Mouse (Mus musculus) kidney, postnatal 14 days (tissue): Measurements from ENCODE around the gene Thsd7b.

Experiments
- DNase-seq: peaks from one replicate; pipeline ENCODE4 v3.0.0; 2022; ENCODE audit warnings: mixed read lengths

Gene Thsd7b

DNA sequence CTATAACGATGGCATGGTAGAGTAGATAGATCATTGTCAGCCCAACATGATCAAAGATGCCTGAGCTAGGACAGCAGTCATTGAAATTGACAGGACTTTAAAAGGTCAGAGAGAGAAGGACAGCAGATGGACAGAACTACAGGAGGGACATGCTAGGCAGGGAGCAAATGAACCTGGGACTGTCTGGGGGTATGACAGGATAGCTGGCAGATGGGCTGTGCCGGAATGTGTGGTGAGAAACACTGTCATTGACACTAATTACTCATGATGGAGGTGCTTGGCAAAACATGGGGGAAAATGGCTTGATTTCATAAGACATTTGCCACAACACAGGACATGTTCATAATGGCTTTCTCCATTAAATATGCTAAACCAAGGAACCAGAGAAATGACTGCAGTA, 253.9 kb downstream of the Thsd7b start:
- DNase-seq = no peak

DNA sequence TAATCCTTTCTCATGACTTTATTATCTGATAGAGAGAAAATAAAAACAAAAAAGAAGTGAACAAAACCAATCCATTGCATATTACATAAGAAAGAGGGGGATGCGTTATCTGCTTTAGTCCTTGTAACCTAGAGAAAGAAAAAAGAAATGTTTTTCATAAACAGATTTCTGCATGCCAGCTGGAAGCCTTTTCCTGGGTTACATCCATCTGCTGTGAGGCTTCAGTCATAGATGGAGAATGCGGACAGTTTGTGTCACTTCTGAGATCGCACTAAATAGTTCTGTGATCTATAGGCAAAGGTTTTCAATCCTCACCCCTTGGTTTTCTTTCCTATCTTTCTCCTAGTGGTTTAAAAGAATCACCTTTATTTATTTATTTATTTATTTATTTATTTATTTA, 259.1 kb downstream of the Thsd7b start:
- DNase-seq = no peak

DNA sequence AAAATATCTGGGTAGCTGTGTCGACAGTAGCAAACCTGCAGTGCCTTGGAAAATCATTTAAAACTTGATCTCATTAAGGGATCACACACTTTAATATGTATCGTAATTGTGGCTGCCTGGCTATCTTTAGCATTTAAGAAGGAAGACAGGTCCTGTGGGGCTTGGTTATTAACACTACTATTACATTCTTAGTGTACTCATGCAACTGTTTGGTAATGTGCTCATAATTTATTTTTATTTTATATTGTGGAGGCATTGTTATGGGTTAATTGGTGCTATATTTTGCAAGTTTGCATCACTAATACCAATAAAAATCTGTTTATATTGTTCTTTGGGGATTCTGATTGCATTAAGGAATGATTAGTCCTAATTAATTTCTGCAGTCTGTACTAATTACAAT, 265.4 kb downstream of the Thsd7b start:
- DNase-seq = no peak

DNA sequence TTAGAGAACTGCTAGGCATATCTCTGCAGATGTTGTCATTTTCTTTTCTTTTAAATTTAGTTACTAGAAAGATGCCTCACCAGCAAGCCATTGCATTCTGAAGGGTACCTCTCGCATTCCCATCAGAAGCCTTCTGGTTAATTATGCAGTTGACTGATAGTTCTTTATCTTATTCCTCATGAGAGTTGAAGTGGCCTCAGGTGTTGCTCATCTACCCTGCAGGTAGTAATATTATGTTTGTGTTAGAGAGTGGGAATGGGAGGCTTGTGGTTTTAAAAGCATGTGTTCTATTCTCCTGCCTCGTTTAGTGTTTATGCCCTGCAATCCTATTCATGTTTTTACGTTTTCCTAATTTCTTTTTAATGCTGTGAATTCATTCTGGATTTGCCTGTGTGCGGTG, 265.9 kb downstream of the Thsd7b start:
- DNase-seq = no peak

DNA sequence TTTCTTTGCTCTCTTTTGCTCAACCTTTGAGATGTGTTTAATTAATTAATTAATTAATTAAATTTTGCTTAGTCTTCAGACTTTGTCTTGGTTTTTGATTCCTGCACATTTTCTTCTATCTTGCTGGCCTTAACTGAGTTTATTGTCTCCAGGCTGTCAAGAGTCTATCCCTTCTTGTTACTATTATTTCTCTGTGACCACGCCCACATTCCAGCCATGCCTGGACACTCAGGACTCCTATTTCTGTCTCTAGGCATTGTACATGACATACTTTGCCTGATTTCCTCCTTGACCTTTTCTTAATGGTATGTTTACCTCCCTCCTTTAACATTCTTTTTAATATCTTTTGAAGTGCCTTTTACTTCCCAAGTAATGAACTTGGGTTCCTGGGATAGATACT, 267.6 kb downstream of the Thsd7b start:
- DNase-seq = no peak

DNA sequence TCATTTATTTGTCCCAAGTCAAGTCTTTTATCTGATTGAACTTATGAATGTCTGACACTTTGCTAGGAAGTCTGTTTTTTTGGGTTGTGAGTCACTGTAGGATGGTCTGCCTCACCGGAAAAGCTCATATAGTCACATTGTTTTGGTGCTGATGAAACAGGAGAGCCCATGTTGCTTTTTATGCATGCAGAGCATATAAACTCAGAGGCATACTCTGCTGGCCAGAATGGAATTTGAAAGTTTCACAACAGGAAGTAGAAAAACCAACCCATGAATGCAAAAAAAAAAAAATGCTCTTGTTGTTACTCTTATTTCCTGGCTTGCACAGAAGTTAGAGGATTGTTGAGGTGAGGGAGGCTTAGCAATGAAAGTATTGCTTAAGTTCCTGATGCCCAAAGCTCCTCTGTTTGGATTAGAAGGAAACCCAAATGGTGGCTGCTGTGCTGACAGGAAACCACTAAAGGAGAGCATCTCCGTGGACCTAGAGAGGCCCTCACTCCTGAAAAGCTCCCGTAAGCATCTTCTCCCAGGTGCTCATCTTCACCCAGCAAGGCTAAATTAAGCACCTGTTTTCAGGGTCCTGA, 269.6 kb downstream of the Thsd7b start:
- DNase-seq = no peak

DNA sequence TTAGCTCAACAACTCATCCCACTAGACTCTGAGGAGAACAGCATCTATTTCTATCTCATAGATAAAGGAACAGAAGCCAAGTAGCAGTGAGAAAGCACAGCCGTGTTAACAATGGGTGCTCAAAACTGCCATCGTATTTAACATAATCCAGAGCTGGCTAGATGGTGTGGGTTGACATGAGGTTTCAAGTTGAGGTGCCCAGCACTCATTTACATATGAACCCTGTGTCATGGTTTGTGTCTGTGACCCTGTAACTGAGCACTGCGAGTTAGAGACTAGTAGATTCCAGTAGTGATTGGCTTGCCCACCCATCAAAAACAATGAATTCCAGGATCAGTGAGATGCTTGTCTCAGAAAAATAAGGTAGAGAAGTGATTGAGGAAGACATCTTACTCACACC, 270.1 kb downstream of the Thsd7b start:
- DNase-seq = no peak

DNA sequence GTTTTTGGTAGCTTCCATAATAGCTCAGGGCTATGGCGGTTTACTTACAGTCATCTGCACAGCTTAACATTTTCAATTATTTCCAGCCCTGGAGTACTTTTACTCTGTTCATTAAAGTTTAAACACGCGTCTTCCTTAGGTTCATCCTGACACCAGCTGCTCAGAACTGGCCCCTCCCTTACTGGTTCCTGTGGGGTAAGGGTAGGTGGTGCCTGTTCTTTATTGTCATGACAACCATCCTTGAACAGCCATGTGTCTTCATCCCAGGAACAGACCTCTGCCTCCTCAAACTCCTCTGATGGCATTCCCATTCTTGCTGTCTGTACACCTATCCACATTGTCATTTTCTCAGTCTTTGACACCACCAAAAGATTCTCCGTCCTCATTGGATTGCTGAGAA, 285.0 kb downstream of the Thsd7b start:
- DNase-seq = no peak

DNA sequence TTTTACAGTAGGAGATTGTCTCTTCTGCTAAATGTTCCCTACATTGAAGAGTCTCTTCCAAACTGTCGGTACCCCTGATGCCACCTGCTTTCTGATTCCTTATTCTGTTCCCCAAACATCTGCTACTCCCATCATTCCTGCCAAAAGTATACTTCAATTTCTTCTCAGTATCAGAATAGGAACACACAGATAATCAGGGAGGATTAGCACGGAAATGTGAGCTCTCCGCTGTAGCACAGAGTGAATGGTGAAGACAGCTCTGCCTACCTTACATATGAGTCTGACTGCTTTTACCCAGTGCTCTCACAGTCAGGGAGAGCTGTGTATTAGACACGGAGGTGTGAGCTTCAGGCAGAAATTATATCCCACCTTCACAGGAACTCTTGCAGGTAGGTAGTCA, 286.0 kb downstream of the Thsd7b start:
- DNase-seq = no peak

DNA sequence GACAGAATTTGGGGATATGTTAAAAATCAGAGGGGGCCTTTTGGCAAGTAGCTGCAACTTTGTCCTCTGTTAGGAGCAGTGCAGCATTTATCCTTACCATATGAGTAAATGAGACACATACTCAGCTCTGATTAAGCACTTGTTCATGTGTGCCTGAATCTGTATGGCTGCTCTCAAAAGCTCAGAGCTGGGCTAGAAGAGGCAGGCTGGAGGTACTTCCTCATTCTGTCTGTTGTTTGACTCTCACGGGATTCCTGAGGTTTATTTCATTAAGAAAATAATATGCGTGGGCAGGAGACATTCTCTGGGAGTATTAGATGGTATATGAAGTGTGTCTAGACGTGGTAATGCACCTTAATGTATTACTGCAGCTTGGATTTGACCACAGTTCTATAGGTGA, 286.7 kb downstream of the Thsd7b start:
- DNase-seq = no peak

DNA sequence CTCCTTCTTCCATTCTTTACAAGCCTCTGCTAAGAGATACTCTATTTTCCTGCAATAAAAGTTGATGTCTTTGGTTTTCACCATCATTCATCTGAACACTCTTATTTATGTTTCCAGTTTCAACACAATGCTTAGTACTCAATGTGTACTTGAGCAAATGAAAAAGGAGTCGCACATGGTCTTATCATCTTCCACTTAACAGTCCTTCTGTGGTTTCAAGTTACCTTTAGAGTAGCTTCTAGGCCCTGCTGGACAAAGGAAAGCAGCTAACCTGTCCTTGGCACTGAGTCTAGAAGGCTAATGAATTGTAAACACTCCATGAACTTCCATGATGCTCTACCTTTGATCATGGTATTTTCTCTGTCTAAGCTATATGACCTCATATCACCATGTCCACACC, 289.6 kb downstream of the Thsd7b start:
- DNase-seq = no peak

DNA sequence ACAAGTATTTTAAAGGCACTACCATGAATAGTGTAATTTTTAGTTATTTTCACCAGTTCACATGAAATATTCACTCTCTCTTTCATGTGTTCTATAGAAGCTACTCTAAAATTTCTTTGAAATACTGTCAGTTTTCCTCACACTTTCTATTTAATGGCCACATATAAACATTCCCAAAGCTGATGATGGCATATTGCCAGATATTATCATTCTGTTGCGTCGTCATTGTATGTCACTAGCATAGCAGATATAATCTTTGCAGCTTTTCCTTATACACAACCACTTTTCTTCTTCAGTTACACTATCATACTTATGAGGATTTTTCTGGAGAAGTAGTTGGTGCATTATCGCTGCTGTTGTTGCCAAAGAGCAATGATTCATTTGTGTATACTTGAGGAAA, 297.4 kb downstream of the Thsd7b start:
- DNase-seq = no peak

DNA sequence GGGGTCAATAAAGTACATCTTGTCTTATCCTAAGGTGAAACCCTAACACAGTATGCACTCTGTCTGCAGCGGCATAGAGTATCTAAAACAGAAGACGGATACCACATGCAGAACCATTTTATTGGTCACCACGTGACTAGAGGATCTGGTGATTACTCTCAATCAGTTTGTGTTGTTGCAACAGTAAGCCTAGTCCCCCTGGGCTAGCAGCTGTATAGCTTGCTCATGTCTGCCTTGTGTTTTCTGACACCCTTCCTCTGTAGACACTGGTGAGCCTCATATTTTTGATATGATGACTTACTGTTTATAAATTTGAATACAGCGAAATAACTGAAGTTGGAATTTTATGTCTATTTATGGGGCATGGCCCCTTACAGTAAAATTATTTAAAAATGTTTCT, 306.9 kb downstream of the Thsd7b start:
- DNase-seq = no peak

DNA sequence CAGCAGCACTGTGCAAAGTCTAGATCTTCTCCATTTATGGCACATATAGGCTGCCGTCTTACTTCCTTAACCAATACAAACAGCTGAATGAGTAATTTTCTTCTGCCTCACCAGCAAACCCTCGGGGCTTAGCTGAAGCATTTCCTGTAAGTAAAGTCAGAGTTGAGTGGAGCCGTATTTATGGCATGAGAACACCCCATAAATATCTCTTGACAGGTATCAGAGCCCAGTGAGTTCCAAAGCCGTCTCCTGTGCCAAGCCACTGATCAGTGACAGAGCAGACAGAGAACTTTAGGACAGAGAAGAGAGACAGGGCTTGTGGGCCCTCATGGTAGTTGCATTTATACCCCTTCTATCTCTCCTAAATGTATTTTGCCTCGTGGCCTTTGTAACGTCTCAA, 313.5 kb downstream of the Thsd7b start:
- no peak for DNase-seq

DNA sequence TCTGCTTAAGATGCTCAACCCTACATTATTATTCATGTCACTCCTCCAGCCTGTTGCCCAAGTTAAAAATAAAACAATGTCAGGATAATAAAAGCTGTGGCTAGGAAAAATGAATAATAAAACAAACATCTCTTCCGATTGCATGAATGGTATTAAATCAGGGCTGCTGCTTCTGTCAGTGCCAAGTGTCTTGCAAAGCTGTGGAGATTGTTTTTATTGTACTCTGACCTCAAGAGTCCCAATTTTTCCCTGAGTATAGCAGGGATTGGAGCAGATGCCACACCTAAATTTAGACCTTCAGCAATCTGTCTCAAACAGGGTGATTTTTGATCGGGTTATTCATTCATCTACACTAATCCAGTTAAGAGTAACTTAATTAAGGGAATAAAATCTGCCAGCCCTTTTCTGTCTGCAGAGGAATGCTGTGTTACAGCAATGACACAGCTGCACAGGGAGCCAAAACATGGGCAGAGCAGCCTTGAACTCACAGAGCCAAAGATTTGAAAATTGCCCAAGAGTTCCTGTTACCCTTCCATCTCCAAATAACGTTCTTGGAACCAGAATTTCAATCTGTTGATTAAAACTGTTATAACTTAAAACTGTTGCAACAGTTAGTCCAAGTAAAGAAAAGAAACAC, 316.4 kb downstream of the Thsd7b start:
- DNase-seq = peak; percentile 6

DNA sequence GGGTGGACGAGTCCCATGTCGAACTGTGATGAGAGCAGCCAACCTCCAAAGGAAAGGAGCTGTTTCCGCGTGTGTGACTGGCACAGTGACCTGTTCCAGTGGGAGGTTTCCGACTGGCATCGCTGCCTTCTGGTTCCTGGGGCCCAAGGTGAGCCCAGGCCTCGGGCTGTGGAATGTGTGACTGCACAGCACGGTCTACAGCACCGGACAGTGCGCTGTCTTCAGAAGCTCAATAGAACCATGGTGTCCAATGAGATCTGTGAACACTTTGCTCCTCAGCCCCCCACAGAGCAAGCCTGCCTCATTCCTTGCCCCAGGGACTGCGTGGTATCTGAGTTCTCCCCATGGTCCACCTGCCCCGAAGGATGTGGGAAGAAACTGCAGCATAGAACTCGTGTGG, 322.3 kb downstream of the Thsd7b start:
- DNase-seq = no peak

DNA sequence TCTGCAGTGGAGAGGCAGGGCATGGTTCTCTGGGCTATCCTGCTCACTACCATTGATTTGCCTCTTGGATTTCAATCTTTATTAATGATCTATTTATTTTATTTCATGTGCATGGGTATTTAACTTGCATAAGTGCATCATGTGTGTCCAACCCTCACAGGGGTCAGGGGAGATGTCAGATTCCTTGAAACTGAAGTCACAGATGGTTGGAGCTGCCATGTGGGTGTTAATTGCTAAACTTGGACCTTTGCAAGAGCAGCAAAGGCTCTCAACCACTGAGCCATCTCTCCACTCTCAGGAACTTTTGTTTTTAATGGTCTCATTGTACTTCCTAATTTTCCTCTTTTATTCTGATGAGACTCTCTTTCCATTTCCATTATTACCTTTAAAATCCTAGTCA, 327.8 kb downstream of the Thsd7b start:
- DNase-seq = no peak

DNA sequence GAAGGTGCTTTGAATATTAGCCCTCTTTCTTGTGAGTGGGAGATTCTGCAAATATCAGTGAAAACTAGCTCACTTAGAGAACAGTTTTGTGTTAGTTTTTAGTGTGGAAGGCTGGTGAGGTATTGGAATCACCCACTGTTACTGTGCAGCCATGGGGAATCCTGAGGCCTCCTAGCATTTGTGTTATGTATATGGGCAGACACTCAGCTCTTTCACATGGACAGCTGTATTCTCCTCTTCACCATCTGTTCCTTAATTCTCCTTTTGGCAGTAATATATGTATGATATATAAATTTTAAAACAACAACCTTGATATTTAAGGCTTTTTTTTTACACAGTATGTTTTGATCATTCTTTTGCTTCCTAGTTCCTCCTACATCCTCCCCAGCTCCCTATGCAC, 329.2 kb downstream of the Thsd7b start:
- no peak for DNase-seq

DNA sequence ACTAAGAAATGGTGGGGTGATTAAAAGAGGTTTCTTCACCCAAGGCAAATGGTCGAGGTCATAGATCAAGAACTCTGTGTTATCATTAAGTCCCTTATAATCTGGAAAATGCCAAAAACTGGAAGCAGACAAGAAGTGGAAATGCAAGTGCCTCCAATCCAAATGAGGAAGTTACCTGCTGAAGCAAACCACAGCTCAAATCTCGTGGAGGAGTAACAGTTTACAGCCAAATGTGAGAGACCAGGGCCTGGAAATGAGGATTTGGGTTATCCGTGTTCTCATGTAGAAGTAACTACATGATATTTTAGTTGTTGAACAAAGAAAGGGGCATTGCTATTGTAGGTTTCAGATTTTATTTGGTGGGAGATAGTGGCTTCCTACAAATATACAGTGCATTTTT, 335.3 kb downstream of the Thsd7b start:
- DNase-seq = no peak

DNA sequence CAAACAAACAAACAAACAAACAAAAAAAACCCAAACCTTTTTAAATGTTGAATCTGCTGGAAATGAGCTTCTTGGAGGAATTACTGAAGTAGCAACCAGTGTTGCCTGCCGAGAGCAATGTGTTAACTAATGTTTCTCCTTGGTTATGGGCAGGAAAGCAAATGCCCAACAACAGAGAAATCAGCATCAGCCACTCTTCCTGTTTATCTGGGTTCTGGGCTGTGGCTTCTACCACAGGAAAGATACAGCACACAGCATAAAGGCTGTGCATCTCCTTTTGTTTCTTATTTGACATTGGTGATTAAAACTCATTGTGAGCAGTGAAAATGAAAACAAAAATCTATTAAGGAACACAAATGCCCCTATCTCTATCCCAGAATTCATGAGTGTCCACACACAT, 343.0 kb downstream of the Thsd7b start:
- DNase-seq = no peak

DNA sequence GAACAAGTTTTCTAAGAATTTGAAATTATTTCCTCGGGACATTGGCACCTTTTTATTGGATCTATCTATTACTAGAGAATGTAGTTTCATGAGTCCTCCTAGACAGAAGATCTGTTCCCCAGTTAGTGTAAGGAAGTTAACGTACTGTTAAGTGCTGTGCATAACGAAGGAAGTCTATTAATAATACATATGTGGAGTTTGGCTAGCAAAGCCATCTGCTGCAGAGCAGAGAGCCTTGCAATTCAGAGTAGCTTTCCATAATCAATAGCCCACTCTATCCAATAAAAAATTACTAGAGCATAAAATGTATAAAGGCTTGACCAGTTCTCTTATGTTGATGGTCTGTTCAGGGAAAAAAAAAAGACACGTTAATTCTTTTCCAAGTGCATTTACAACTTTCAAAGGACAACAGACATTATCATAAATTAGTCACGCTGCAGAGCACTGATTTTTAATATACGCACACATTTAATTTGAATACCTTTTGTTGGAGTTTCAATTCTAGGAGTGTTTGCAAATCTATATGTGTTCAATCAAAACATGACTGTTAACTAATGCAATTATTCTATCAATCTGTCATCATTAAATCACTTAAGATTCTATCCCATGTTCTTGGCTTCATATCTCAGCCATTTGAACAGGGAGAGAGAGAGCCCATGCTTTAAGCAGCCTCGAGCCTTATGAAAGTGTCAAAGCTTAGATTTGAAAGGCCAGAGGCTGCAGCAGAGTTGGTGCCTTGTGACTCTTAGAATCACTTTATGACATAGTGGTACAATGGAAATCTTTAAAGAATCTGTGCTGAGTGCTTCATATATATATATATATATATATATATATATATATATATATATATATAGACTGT, 346.6 kb downstream of the Thsd7b start:
- no peak for DNase-seq

DNA sequence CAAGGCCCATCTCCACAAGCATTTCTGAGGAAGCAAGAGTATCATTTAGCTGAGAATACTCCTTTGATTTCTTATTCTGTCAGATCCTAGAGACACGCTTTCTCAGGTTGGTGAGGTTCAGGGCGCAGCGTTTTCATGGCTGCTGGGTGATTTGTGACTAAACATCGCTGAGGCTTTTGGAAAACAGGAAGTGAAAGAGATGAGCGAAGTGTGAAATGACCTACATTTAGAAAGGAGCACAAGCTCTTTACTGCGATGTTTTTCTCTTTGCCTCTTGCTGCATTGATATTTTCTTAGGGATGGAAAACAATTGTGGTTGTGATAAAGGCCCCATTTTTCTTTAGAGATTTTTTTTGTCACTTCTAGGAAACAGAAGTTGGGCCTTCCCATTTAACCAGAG, 351.4 kb downstream of the Thsd7b start:
- no peak for DNase-seq

DNA sequence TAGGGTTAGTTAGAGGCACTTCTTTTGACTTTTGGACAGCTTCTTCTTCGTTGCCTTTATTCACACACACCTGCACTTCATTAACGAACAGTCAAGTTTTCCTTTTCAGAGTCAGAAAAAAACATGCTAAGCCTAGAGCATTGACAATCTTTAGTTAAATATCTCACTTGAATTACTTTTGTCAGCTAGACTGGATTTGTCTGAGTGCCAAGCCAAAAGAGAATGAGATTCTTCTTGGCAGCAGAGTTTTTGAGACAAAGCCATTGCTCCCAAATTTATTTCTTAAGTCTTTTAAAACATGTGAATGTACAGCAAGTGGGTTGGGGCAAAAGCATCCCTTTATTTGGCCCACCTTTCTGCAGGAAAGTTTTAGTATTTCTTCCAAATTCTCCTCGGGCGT, 362.0 kb downstream of the Thsd7b start:
- DNase-seq = no peak

DNA sequence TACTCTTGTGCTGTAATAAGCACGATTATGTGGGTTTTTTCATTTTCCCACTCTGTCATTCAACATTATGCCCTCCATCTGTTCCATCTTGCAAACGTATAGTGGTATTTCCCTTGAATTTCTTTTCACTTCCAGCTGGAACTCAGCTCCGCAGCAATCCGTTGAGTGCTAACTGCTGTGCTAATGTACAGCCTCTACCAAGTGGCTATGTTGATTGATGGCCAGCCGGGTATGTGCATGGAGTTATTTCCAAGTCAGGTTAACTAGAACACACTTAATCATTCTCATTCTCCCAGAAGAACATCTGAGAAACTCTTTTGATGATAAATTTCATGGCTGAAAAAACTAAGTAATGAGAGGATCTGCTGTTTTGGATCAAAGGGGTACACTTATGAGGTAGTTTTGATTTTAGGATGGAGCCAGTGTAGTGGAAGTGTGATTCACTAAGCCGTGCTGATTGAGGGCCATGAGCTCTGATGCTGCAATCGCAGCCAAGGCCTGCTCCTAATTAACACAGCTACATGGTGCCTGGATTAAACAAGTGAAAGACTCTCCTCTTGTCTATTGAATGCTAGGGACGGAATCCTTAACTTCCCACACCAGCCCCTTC, 371.3 kb downstream of the Thsd7b start:
- DNase-seq = no peak
